In genomic region chr13:7373559-7373958, GRCm38 (mm10) we compare ENCODE assay signal across 31 mouse cellular contexts.
DNase-seq lines count a peak whose midpoint lies in the region; ATAC-seq and TF ChIP-seq lines count a peak whose summit lies in the region.
"Had no signal": no experiment of that assay in that cellular context is flagged by ENCODE, and none has a peak within 500 bp of the region (broad histone marks: within the 10 kb centered on the region; RNA-seq: fewer than 3 reads in every experiment).

No protein-coding gene starts in this region.

- H3K27me3 ChIP-seq in hindbrain, embryonic 12.5 days, result no peaks in the 10 kb centered on the region
- H3K27me3 ChIP-seq in hindbrain, embryonic 13.5 days, result no peaks in the 10 kb centered on the region
- no peaks in the 10 kb centered on the region for H3K27me3 ChIP-seq in midbrain, embryonic 16.5 days (ENCODE audit: control insufficient read depth, insufficient read depth, low read depth, low read length)
- H3K27me3 ChIP-seq: embryonic facial prominence, embryonic 15.5 days; heart, embryonic 15.5 days; hindbrain, embryonic 15.5 days; kidney, embryonic 15.5 days; limb, embryonic 13.5 days; stomach, embryonic 15.5 days had no signal

- peak; percentile 67 for ATAC-seq in hindbrain, embryonic 12.5 days (ENCODE audit: low FRiP score)
- ATAC-seq in hindbrain, embryonic 13.5 days (ENCODE audit: low FRiP score), result no peak
- 0 out of 2 replicates have a peak, but pooled peaks have one; percentile 36 for ATAC-seq in midbrain, embryonic 16.5 days
- ATAC-seq: forebrain, embryonic 14.5 days had no signal

- WGBS in hindbrain, embryonic 12.5 days, result 47% methylated on average over 8 of the region's 8 CpGs
- WGBS in hindbrain, embryonic 13.5 days, result 42% methylated on average over 8 of the region's 8 CpGs
- 34% methylated on average over 8 of the region's 8 CpGs for WGBS in midbrain, embryonic 16.5 days

- no peak for TF ChIP-seq CTCF in brain, embryonic 14.5 days (IDR thresholded peaks at IDR 0.05; ENCODE audit: borderline replicate concordance, extremely low read depth, insufficient read depth, insufficient read length)

- H3K9me3 ChIP-seq in hindbrain, embryonic 12.5 days (replicated peaks), result no peaks in the 10 kb centered on the region
- 0 out of 2 replicates have a peak, but pooled peaks cover 4% of the 10 kb centered on the region for H3K9me3 ChIP-seq in hindbrain, embryonic 13.5 days
- 0 out of 2 replicates have a peak, but pooled peaks cover 3% of the 10 kb centered on the region for H3K9me3 ChIP-seq in midbrain, embryonic 16.5 days (replicated peaks; ENCODE audit: control insufficient read depth, low read length, poor library complexity, severe bottlenecking)
- H3K9me3 ChIP-seq: embryonic facial prominence, embryonic 10.5 days; embryonic facial prominence, embryonic 15.5 days; G1E; heart, embryonic 10.5 days; heart, embryonic 15.5 days; hindbrain, embryonic 15.5 days; kidney, embryonic 15.5 days; limb, embryonic 13.5 days; stomach, embryonic 15.5 days had no signal

- no peak overlapping the region for H3K27ac ChIP-seq in hindbrain, embryonic 12.5 days
- H3K27ac ChIP-seq in hindbrain, embryonic 13.5 days, result no peak overlapping the region
- H3K27ac ChIP-seq in midbrain, embryonic 16.5 days (ENCODE audit: low read length), result no peak overlapping the region
- H3K27ac ChIP-seq: embryonic facial prominence, embryonic 10.5 days; embryonic facial prominence, embryonic 15.5 days; heart, embryonic 10.5 days; heart, embryonic 15.5 days; hindbrain, embryonic 15.5 days; kidney, embryonic 15.5 days; layer of hippocampus, adult 2 months; left cerebral cortex, adult 2 months; limb, embryonic 13.5 days; stomach, embryonic 15.5 days had no signal

- H3K9ac ChIP-seq in hindbrain, embryonic 12.5 days, result no peak overlapping the region
- no peak overlapping the region for H3K9ac ChIP-seq in hindbrain, embryonic 13.5 days
- H3K9ac ChIP-seq in midbrain, embryonic 16.5 days (ENCODE audit: low read depth, low read length), result no peak overlapping the region
- H3K9ac ChIP-seq: embryonic facial prominence, embryonic 15.5 days; heart, embryonic 15.5 days; hindbrain, embryonic 15.5 days; kidney, embryonic 15.5 days; limb, embryonic 13.5 days; stomach, embryonic 15.5 days had no signal

- H3K4me2 ChIP-seq in hindbrain, embryonic 12.5 days (replicated peaks), result no peak overlapping the region
- H3K4me2 ChIP-seq in hindbrain, embryonic 13.5 days, result no peak overlapping the region
- no peak overlapping the region for H3K4me2 ChIP-seq in midbrain, embryonic 16.5 days (ENCODE audit: low read length)
- H3K4me2 ChIP-seq: embryonic facial prominence, embryonic 15.5 days; heart, embryonic 15.5 days; hindbrain, embryonic 15.5 days; kidney, embryonic 15.5 days; limb, embryonic 13.5 days; liver, embryonic 11.5 days; stomach, embryonic 15.5 days had no signal

- peak; percentile 54 for DNase-seq in brain, embryonic 14.5 days (ENCODE audit: low read depth)
- DNase-seq in embryo, embryonic 9.5 days (ENCODE audit: extremely low spot score), result peak; percentile 3
- no peak for DNase-seq in adrenal gland, postnatal 14 days
- no peak for DNase-seq in gastrocnemius, adult 8-10 months (ENCODE audit: low spot score in 2 of 2)
- DNase-seq: adrenal gland, adult 8-10 months; cerebellum, adult 11 months; cerebellum, adult 9-10 months; cerebellum, postnatal 36 days; gastrocnemius, postnatal 25 days; heart, adult 11 months; heart, postnatal 36 days; kidney, adult 18-20 months; kidney, postnatal 25 days; lung, postnatal 36 days; right cerebral cortex, postnatal 25 days had no signal

- no peak overlapping the region for H3K4me3 ChIP-seq in hindbrain, embryonic 12.5 days
- no peak overlapping the region for H3K4me3 ChIP-seq in hindbrain, embryonic 13.5 days
- H3K4me3 ChIP-seq in midbrain, embryonic 16.5 days (ENCODE audit: low read depth, low read length), result no peak overlapping the region
- H3K4me3 ChIP-seq: embryonic facial prominence, embryonic 10.5 days; embryonic facial prominence, embryonic 15.5 days; heart, embryonic 10.5 days; heart, embryonic 15.5 days; hindbrain, embryonic 15.5 days; kidney, embryonic 15.5 days; layer of hippocampus, adult 2 months; left cerebral cortex, adult 2 months; limb, embryonic 13.5 days; stomach, embryonic 15.5 days had no signal

- H3K4me1 ChIP-seq in hindbrain, embryonic 12.5 days, result no peaks in the 10 kb centered on the region
- H3K4me1 ChIP-seq in hindbrain, embryonic 13.5 days (replicated peaks), result peaks cover 6% of the 10 kb centered on the region; the same call in 1 of the 2 replicates
- peaks cover 4% of the 10 kb centered on the region; the same call in 1 of the 2 replicates for H3K4me1 ChIP-seq in midbrain, embryonic 16.5 days (ENCODE audit: control insufficient read depth, insufficient read depth, low read length)
- H3K4me1 ChIP-seq: embryonic facial prominence, embryonic 10.5 days; embryonic facial prominence, embryonic 15.5 days; heart, embryonic 10.5 days; heart, embryonic 15.5 days; kidney, embryonic 15.5 days; limb, embryonic 13.5 days; stomach, embryonic 15.5 days had no signal

- H3K36me3 ChIP-seq in hindbrain, embryonic 12.5 days, result no peaks in the 10 kb centered on the region
- H3K36me3 ChIP-seq in hindbrain, embryonic 13.5 days, result no peaks in the 10 kb centered on the region
- no peaks in the 10 kb centered on the region for H3K36me3 ChIP-seq in midbrain, embryonic 16.5 days (ENCODE audit: control insufficient read depth, insufficient read depth, low read length)
- H3K36me3 ChIP-seq: embryonic facial prominence, embryonic 10.5 days; embryonic facial prominence, embryonic 15.5 days; G1E; heart, embryonic 10.5 days; heart, embryonic 15.5 days; hindbrain, embryonic 15.5 days; kidney, embryonic 15.5 days; limb, embryonic 13.5 days; stomach, embryonic 15.5 days had no signal

- no peak for TF ChIP-seq POLR2A in brain, embryonic 14.5 days (IDR thresholded peaks at IDR 0.05; ENCODE audit: borderline replicate concordance, extremely low read depth, insufficient read depth, insufficient read length, poor library complexity, severe bottlenecking)

Comparison
In these comparisons a context has a peak if more than half of its experiments do, and no peak if none do; other contexts are left out.
1. DNase-seq: peak in brain, embryonic 14.5 days (single experiment) and embryo, embryonic 9.5 days (single experiment); none in adrenal gland, postnatal 14 days (single experiment) and gastrocnemius, adult 8-10 months (0 of 2).